Mouse (Mus musculus) 3134 (cell line): ENCODE data around the gene Wdr20.

ENCODE experiments used
- DNase-seq: peaks from one replicate; pipeline ENCODE4 v3.0.0-alpha.2; 2011; ENCODE audit warnings: low spot score; ENCODE audit not compliant: insufficient read length; ENCODE audit errors: extremely low read depth

Wdr20 gene

GRCm38 (mm10) chr12:110850010-110850928 is 112.5 kb downstream of the Wdr20 start, which contains the start of gene Zfp839:
Gene Zfp839 (plus strand): TSS chr12:110850253.
- DNase-seq, result peak; percentile 84

DNA sequence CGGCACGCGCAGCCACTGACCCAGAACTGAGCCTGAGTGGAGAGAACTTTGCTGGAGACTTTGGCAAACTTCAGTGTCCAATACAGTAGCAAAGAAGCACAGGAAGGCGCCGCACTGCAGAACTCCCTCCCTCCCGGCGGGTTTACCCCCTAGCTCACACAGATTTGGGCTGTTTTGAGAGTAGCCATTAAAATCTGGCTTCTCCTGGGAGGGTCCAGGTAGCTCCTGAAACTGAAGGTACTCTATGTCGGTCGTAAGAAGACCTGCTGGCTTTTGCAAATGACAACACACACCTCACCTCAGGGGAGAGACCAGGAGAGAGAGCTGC is 113.1 kb downstream of the Wdr20 start:
- no peak for DNase-seq

DNA sequence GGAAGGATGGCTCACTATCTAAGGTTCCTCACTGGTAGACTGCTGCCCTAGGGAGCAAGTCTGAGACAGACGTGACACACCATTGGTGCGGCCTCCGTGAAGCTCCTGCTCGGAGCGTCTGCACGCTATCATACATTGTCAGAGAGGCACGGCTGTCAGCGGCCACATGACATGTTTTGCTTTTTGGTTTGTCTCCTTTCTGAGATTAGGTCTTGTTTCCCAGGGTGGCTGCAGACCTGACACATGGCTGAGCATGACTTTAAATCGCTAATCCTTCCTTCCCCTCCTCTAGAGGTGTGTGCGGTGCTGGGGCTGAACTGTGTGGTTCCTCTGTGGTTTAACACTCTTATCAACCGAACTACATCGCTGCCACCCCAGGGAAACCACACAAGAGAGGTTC is 113.7 kb downstream of the Wdr20 start:
- no peak for DNase-seq

DNA sequence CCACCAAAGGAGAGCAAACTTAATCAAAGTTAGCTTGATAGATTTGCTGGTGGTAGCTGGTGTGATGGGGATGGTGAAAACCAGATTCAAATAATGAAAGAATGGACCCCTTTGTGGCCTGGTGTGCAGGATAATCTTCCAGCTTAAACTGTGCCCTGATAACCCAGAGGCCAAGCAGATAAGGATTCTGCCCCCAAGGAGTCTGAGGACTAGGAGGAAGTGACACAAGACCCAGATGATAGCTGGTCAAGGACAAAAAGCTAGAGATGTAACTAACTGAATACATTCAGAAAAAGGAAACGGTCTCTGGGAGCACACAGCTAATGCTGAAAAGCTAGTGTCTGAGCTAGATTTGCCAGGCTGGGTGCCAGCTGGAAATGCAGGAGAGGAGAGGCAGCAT is 114.2 kb downstream of the Wdr20 start:
- DNase-seq, result no peak
